Mouse (Mus musculus) midbrain, postnatal 0 days (tissue): ENCODE measurements at regions not wholly inside any gene's neighbourhood (a gene's known extent, or its start where the extent isn't known, plus 50 kb on each side); places are given as distances from the start of the nearest gene placed in this dataset.

Source experiments
- ATAC-seq: fragments of 200-750 bp; cut with Nextera tagmentation; 2 replicates; pipeline ENCODE4 v1.8.0; 2017; ENCODE audit warnings: moderate number of reproducible peaks, mild to moderate bottlenecking, moderate TSS enrichment, moderate library complexity; ENCODE audit not compliant: low FRiP score
- DNase-seq: peaks from one replicate; pipeline ENCODE4 v3.0.0-alpha.2; 2015; ENCODE audit warnings: low spot score
- H3K27ac ChIP-seq: fragments of 300-500 bp; sonication (generic); 2 replicates; pipeline ENCODE4 v1.5.1; 2014; ENCODE audit warnings: low read depth, mild to moderate bottlenecking, low read length, mixed read lengths
- H3K27me3 ChIP-seq: fragments of 300-500 bp; sonication (generic); 2 replicates; pipeline ENCODE4 v1.6.1; 2014; ENCODE audit warnings: low read length, control low read depth, mixed read lengths; ENCODE audit not compliant: insufficient read depth
- H3K36me3 ChIP-seq: fragments of 300-500 bp; sonication (generic); 2 replicates; pipeline ENCODE4 v1.6.1; 2014; ENCODE audit warnings: low read length, control low read depth, mixed read lengths; ENCODE audit not compliant: insufficient read depth
- H3K4me1 ChIP-seq: fragments of 300-500 bp; sonication (generic); 2 replicates; pipeline ENCODE4 v1.6.1; 2014; ENCODE audit warnings: mild to moderate bottlenecking, control low read depth, antibody characterized with exemption, low read length, mixed read lengths; ENCODE audit not compliant: insufficient read depth
- H3K4me2 ChIP-seq: fragments of 300-500 bp; sonication (generic); 2 replicates; pipeline ENCODE4 v1.6.1; 2014; ENCODE audit warnings: low read depth, mild to moderate bottlenecking, low read length, mixed read lengths; ENCODE audit not compliant: poor library complexity, severe bottlenecking
- H3K4me3 ChIP-seq: fragments of 300-500 bp; sonication (generic); 2 replicates; pipeline ENCODE4 v1.5.1; 2014; ENCODE audit warnings: low read depth, mild to moderate bottlenecking, low read length, moderate library complexity
- H3K9ac ChIP-seq: fragments of 300-500 bp; sonication (generic); replicated peaks from 2 replicates; pipeline ENCODE4 v1.6.1; 2014; ENCODE audit warnings: mild to moderate bottlenecking, low read length, moderate library complexity, mixed read lengths; ENCODE audit not compliant: poor library complexity, severe bottlenecking
- H3K9me3 ChIP-seq: fragments of 300-500 bp; sonication (generic); 2 replicates; pipeline ENCODE4 v1.6.1; 2016; ENCODE audit warnings: low read length, control low read depth
- CTCF ChIP-seq: IDR thresholded peaks from 2 replicates; pipeline ENCODE4 v1.5.1; 2016; ENCODE audit warnings: antibody characterized with exemption, mild to moderate bottlenecking
- WGBS: fragments of 180-500 bp; shearing (Covaris S2); extraction: QIAGEN DNeasy Blood & Tissue Kit; methylation state at CpG from one replicate; pipeline ENCODE4 v1.1.7; 2014; 5-methylcytosine and 5-hydroxymethylcytosine counted together

DNA sequence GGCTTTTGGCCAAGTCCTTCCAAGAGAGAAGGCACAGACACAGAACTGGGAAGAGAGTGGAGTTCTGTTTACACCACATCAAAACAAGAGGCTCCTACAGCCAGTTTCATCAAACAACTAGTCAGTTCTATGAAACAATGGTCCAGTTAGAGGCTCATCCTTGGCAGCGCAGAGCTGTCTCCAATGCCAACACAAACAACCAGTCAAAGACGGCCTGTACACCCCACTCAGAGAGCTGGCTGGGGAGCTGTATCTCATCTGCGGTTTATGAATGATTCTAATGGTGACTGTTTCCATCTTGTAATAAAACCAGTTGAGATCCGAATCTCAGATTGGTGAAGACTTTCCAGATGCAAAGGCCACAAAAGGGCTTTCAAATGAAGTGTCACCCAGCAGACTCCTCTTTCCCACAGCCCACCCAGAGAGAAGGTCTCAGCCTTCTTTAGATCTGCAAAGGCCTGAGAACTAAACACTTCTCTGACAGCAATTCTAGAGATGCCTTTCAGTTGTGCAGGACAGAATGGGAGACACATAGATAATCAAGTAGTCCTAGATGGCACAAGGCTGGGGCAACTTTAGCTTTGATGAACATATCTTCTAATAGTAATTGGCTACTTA is 343.1 kb upstream of the Rasgrp1 start:
- no peak for TF ChIP-seq CTCF
- Histone ChIP-seq H3K27me3 (no peaks in the 10 kb centered on the region), H3K36me3 (no peaks in the 10 kb centered on the region), H3K27ac (no peak overlapping the region), H3K9ac (no peak overlapping the region), H3K4me3 (no peak overlapping the region), H3K4me2 (no peak overlapping the region), H3K4me1 (no peaks in the 10 kb centered on the region), H3K9me3 (no peaks in the 10 kb centered on the region)
- WGBS, result 77% methylated on average over 4 of the region's 4 CpGs
- DNase-seq, result peak; percentile 61
- ATAC-seq, result no peak

DNA sequence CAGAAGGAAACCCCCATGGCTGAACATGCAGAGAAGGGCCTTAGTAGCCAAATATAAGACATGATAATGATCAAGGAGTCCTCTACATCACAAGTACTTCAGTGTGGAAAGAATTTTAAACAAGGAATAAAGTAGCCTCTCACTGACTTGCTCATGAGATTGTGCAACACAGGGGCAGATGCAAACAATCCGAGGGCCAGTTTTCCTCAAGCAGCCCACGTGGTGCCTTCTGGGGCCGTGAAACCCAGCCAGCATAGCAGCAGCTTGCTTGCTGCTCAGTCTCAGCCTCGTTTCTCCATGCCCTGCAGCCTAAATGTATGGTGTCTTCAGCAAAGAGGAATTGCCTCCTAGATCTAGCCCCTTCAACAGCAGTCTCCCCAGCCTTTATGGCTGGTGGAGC is 350.7 kb upstream of the Rasgrp1 start:
- WGBS, result 80% methylated on average over 4 of the region's 4 CpGs
- TF ChIP-seq CTCF, result no peak
- Histone ChIP-seq H3K4me3 (no peak overlapping the region), H3K9me3 (no peaks in the 10 kb centered on the region), H3K9ac (no peak overlapping the region), H3K4me1 (no peaks in the 10 kb centered on the region), H3K36me3 (no peaks in the 10 kb centered on the region), H3K27ac (no peak overlapping the region), H3K27me3 (no peaks in the 10 kb centered on the region), H3K4me2 (no peak overlapping the region)
- no peak for ATAC-seq
- no peak for DNase-seq

DNA sequence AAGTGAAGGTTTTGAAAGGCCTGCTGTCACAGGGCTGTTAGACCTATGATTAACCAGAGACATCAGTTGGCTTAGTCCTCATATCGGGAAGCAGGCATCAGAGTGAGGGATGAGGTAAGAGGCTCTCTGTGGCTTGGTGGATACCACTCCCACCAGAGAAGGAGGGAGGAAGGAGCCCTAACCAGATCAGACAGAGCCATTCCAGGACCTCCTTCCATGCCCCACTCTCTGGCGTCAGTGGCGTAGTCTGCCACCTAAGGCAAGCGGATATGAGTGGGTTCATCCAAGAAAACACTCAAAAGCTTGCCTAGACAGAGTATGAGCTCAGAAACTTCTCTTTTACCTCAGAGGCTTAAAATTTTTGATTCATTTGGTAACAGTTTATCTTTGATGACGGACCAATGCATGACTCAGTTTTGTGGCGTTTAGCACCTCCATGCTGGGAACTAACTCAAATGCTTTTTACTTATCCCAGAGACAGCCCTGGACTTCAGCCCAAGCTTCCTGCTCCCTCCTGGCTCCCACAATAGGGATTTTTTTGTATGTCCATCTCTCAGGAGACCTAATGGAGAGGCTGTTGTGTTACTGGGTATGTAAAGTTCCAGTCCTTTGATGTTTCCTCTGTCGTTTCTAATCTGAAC is 367.5 kb upstream of the Rasgrp1 start:
- Histone ChIP-seq H3K36me3 (no peaks in the 10 kb centered on the region), H3K9me3 (no peaks in the 10 kb centered on the region), H3K27me3 (no peaks in the 10 kb centered on the region), H3K4me3 (no peak overlapping the region), H3K4me1 (no peaks in the 10 kb centered on the region), H3K4me2 (no peak overlapping the region), H3K9ac (no peak overlapping the region), H3K27ac (no peak overlapping the region)
- TF ChIP-seq CTCF, result no peak
- ATAC-seq (no peak), DNase-seq (no peak)
- 81% methylated on average over 7 of the region's 7 CpGs for WGBS

DNA sequence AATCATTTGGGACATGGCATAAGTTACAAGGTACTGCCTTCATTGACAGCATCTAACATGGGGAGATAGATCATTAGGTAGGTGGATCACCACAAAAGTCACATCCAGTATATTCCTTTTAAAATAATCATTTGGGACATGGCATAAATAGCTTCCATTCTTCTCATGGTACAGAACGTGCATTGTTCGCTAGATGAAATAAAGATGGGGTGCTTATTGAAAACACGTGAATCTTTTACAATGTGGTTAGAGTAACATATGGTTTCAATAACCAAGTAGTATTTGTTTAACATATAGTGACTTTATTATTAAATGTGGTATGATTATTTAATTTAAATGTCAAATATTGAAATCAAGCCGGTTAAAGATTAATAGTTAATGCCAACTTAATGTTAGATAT is 381.3 kb upstream of the Rasgrp1 start:
- no peak overlapping the region for H3K4me3 ChIP-seq
- ATAC-seq (no peak), DNase-seq (no peak)
- no peak for TF ChIP-seq CTCF
- H3K27ac ChIP-seq, result no peak overlapping the region
- H3K36me3 ChIP-seq, result no peaks in the 10 kb centered on the region
- H3K4me2 ChIP-seq, result no peak overlapping the region
- WGBS, result 86% methylated on average over 4 of the region's 4 CpGs
- H3K27me3 ChIP-seq, result no peaks in the 10 kb centered on the region
- no peaks in the 10 kb centered on the region for H3K4me1 ChIP-seq
- H3K9ac ChIP-seq, result no peak overlapping the region
- no peaks in the 10 kb centered on the region for H3K9me3 ChIP-seq

DNA sequence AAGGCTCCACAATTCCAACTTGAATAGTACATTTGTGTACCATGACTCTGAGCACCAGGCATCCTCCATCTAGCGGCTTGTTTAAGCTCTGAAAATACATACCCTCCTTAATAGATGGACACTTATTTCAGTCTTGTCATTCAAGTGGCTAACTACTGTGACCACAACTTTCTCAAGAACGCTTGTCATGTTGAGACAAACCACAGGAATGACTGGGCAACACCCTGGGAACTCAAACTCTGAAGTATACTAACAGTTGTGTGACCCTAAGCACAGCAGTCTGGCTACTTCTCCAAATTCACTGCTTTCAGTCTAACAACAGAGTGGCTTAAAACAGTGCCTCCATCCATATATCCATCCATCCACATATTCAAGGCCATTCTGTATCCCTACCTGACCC is 380.4 kb upstream of the Thbs1 start:
- H3K4me3 ChIP-seq, result no peak overlapping the region
- no peak overlapping the region for H3K9ac ChIP-seq
- no peak for TF ChIP-seq CTCF
- ATAC-seq (no peak), DNase-seq (no peak)
- H3K4me2 ChIP-seq, result no peak overlapping the region
- no peak overlapping the region for H3K27ac ChIP-seq
- no peaks in the 10 kb centered on the region for H3K9me3 ChIP-seq
- H3K4me1 ChIP-seq, result no peaks in the 10 kb centered on the region
- 76% methylated on average over 2 of the region's 2 CpGs for whole genome bisulfite sequencing
- no peaks in the 10 kb centered on the region for H3K27me3 ChIP-seq
- no peaks in the 10 kb centered on the region for H3K36me3 ChIP-seq

DNA sequence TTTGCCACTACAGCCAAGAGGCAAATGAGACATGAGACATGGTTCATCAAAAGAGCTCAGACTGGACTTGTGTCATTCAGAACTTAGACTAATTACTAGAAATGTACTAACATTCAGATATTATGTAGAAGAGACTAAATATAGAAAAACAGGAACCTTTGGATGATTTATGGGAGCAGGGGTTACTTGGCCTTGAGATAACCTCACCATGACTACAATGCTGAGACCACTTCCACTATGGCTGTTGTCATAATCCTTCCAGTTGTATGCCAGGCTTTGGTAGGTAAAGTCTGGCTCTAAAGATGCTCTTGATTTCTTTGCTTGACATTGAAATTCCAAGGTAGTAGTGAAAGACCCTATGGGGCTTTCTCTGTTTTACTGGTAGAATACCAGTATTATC is 369.3 kb upstream of the Thbs1 start:
- no peak for TF ChIP-seq CTCF
- no peak overlapping the region for H3K27ac ChIP-seq
- no peak overlapping the region for H3K4me2 ChIP-seq
- H3K9ac ChIP-seq, result no peak overlapping the region
- no peaks in the 10 kb centered on the region for H3K9me3 ChIP-seq
- no peaks in the 10 kb centered on the region for H3K4me1 ChIP-seq
- no peaks in the 10 kb centered on the region for H3K27me3 ChIP-seq
- no peak overlapping the region for H3K4me3 ChIP-seq
- H3K36me3 ChIP-seq, result no peaks in the 10 kb centered on the region
- DNase-seq (no peak), ATAC-seq (no peak)
